Mouse (Mus musculus) embryonic facial prominence, embryonic 14.5 days (tissue): ENCODE results near the gene Gm49336. TPM values are rescaled to one million over a fixed set of nuclear protein-coding genes. Genes with fewer than 3 reads are reported as not detected.
A peak's percentile ranks its signal among the peaks of the same experiment; 100 is the strongest.

Experiments
- ATAC-seq: fragments of 200-750 bp; cut with Nextera tagmentation; 2 replicates; pipeline ENCODE4 v1.8.0; 2017; ENCODE audit warnings: low read depth, moderate number of reproducible peaks, moderate TSS enrichment
- DNase-seq: peaks from one replicate; pipeline ENCODE4 v3.0.0-alpha.2; 2015; ENCODE audit warnings: low spot score
- H3K27ac ChIP-seq: fragments of 300-500 bp; sonication (generic); replicated peaks from 2 replicates; pipeline ENCODE4 v1.5.1; 2014; ENCODE audit warnings: low read depth, mild to moderate bottlenecking, low read length, moderate library complexity
- H3K27me3 ChIP-seq: fragments of 300-500 bp; sonication (generic); replicated peaks from 2 replicates; pipeline ENCODE4 v1.6.1; 2014; ENCODE audit warnings: low read length; ENCODE audit not compliant: control insufficient read depth, insufficient read depth
- H3K36me3 ChIP-seq: fragments of 300-500 bp; sonication (generic); 2 replicates; pipeline ENCODE4 v1.6.1; 2014; ENCODE audit warnings: low read length, mixed read lengths; ENCODE audit not compliant: control insufficient read depth, insufficient read depth
- H3K4me1 ChIP-seq: fragments of 300-500 bp; sonication (generic); 2 replicates; pipeline ENCODE4 v1.6.1; 2014; ENCODE audit warnings: antibody characterized with exemption, low read length; ENCODE audit not compliant: control insufficient read depth, insufficient read depth
- H3K4me2 ChIP-seq: fragments of 300-500 bp; sonication (generic); 2 replicates; pipeline ENCODE4 v1.6.1; 2014; ENCODE audit warnings: low read depth, mild to moderate bottlenecking, low read length, moderate library complexity, mixed read lengths
- H3K4me3 ChIP-seq: fragments of 300-500 bp; sonication (generic); 2 replicates; pipeline ENCODE4 v1.5.1; 2014; ENCODE audit warnings: low read depth, mild to moderate bottlenecking, low read length
- H3K9ac ChIP-seq: fragments of 300-500 bp; sonication (generic); 2 replicates; pipeline ENCODE4 v1.6.1; 2014; ENCODE audit warnings: low read depth, mild to moderate bottlenecking, low read length, moderate library complexity, mixed read lengths
- H3K9me3 ChIP-seq: fragments of 300-500 bp; sonication (generic); 2 replicates; pipeline ENCODE4 v1.6.1; 2016; ENCODE audit warnings: low read length; ENCODE audit not compliant: control insufficient read depth
- WGBS: fragments of 180-500 bp; shearing (Covaris S2); extraction: QIAGEN DNeasy Blood & Tissue Kit; methylation state at CpG from one replicate; pipeline ENCODE4 v1.1.7; 2014; 5-methylcytosine and 5-hydroxymethylcytosine counted together
- polyA plus RNA-seq: library from polyadenylated mRNA; unstranded; fragments of >200 nt; fragmentation: Nextera tagmentation; extraction: Ambion mirVana; gene quantifications from 2 replicates; pipeline ENCODE4 v1.2.1, GENCODE M21; 2014

Gm49336 gene
- 57.0 and 58.2 TPM in 2 replicates for polyA plus RNA-seq

GRCm38 (mm10) chr14:60251281-60252003 is at the start of gene Gm49336, which contains the start of gene Nupl1:
Gm49336 (minus strand) TSS chr14:60251507.
Nupl1 (minus strand) TSS chr14:60251431.
- Histone ChIP-seq H3K9me3 (no peaks in the 10 kb centered on the region), H3K9ac (peak within 1 kb of the TSS; percentile 90), H3K4me3 (peak within 1 kb of the TSS; percentile 83), H3K4me2 (peak within 1 kb of the TSS; percentile 85), H3K27me3 (no peaks in the 10 kb centered on the region), H3K27ac (peak within 1 kb of the TSS; percentile 85), H3K4me1 (peaks cover 11% of the 10 kb centered on the region), H3K36me3 (no peaks in the 10 kb centered on the region)
- DNase-seq (peak; percentile 100), ATAC-seq (peak; percentile 100)
- WGBS = 0% methylated on average over 46 of the region's 62 CpGs

GRCm38 (mm10) chr14:60301024-60301423 is 49.7 kb upstream of the Gm49336 start:
- peaks cover 48% of the 10 kb centered on the region for H3K36me3 ChIP-seq
- no peak overlapping the region for H3K4me3 ChIP-seq
- no peak overlapping the region for H3K9ac ChIP-seq
- no peaks in the 10 kb centered on the region for H3K9me3 ChIP-seq
- H3K4me1 ChIP-seq = no peaks in the 10 kb centered on the region
- no peak for ATAC-seq
- no peak overlapping the region for H3K27ac ChIP-seq
- 70% methylated on average over 6 of the region's 6 CpGs for WGBS
- DNase-seq = peak; percentile 24
- no peak overlapping the region for H3K4me2 ChIP-seq
- H3K27me3 ChIP-seq = no peaks in the 10 kb centered on the region

GRCm38 (mm10) chr14:60300224-60300991 is 49.1 kb upstream of the Gm49336 start:
- no peaks in the 10 kb centered on the region for H3K4me1 ChIP-seq
- H3K9ac ChIP-seq = no peak overlapping the region
- no peak overlapping the region for H3K4me3 ChIP-seq
- H3K4me2 ChIP-seq = no peak overlapping the region
- H3K27me3 ChIP-seq = no peaks in the 10 kb centered on the region
- no peaks in the 10 kb centered on the region for H3K9me3 ChIP-seq
- DNase-seq = no peak
- ATAC-seq = no peak
- no peak overlapping the region for H3K27ac ChIP-seq
- WGBS = 71% methylated on average over 14 of the region's 14 CpGs
- H3K36me3 ChIP-seq = peaks cover 48% of the 10 kb centered on the region

- Histone ChIP-seq H3K27me3 (no peaks in the 10 kb centered on the region), H3K4me1 (no peaks in the 10 kb centered on the region), H3K27ac (no peak overlapping the region), H3K36me3 (peaks cover 59% of the 10 kb centered on the region), H3K4me2 (no peak overlapping the region), H3K9me3 (no peaks in the 10 kb centered on the region), H3K4me3 (no peak overlapping the region), H3K9ac (no peak overlapping the region)
- DNase-seq (no peak), ATAC-seq (no peak)
- 74% methylated on average over 1 of the region's 1 CpGs for WGBS
These were observed 44.2 kb upstream of the Gm49336 start for GRCm38 (mm10) chr14:60295531-60295930.

GRCm38 (mm10) chr14:60290363-60290762 is 39.1 kb upstream of the Gm49336 start:
- ATAC-seq (no peak), DNase-seq (no peak)
- Histone ChIP-seq H3K9ac (no peak overlapping the region), H3K36me3 (peaks cover 57% of the 10 kb centered on the region; the same call in 1 of the 2 replicates), H3K4me3 (no peak overlapping the region), H3K27ac (no peak overlapping the region), H3K9me3 (no peaks in the 10 kb centered on the region), H3K4me2 (no peak overlapping the region), H3K4me1 (no peaks in the 10 kb centered on the region), H3K27me3 (no peaks in the 10 kb centered on the region)
- 89% methylated on average over 4 of the region's 4 CpGs for WGBS

- no peak overlapping the region for H3K27ac ChIP-seq
- ATAC-seq (no peak), DNase-seq (no peak)
- H3K4me3 ChIP-seq = no peak overlapping the region
- H3K4me2 ChIP-seq = no peak overlapping the region
- H3K4me1 ChIP-seq = no peaks in the 10 kb centered on the region
- no peaks in the 10 kb centered on the region for H3K27me3 ChIP-seq
- no peak overlapping the region for H3K9ac ChIP-seq
- whole genome bisulfite sequencing = 90% methylated on average over 7 of the region's 7 CpGs
- H3K36me3 ChIP-seq = peaks cover 36% of the 10 kb centered on the region; the same call in 1 of the 2 replicates
- no peaks in the 10 kb centered on the region for H3K9me3 ChIP-seq
These were observed 35.0 kb upstream of the Gm49336 start for GRCm38 (mm10) chr14:60286194-60286863.

- H3K36me3 ChIP-seq = peaks cover 7% of the 10 kb centered on the region; the same call in 1 of the 2 replicates
- H3K27ac ChIP-seq = no peak overlapping the region
- no peak for DNase-seq
- H3K4me1 ChIP-seq = no peaks in the 10 kb centered on the region
- ATAC-seq = no peak
- H3K27me3 ChIP-seq = no peaks in the 10 kb centered on the region
- no peak overlapping the region for H3K9ac ChIP-seq
- H3K4me2 ChIP-seq = no peak overlapping the region
- WGBS = 82% methylated on average over 7 of the region's 7 CpGs
- no peaks in the 10 kb centered on the region for H3K9me3 ChIP-seq
- H3K4me3 ChIP-seq = no peak overlapping the region
These were observed 24.3 kb upstream of the Gm49336 start for GRCm38 (mm10) chr14:60275301-60276276.
